Mouse (Mus musculus): ENCODE measurements around the gene Fyb2.
"Not testable (repeated sequence)": the region's sequence is repeated elsewhere in the genome, so short reads cannot be mapped to it uniquely, and the experiment has no call there.

Fyb2 gene

GRCm38 (mm10) chr4:104941895-104942294, 28.6 kb downstream of the Fyb2 start:
- DNase-seq: no peak

DNA sequence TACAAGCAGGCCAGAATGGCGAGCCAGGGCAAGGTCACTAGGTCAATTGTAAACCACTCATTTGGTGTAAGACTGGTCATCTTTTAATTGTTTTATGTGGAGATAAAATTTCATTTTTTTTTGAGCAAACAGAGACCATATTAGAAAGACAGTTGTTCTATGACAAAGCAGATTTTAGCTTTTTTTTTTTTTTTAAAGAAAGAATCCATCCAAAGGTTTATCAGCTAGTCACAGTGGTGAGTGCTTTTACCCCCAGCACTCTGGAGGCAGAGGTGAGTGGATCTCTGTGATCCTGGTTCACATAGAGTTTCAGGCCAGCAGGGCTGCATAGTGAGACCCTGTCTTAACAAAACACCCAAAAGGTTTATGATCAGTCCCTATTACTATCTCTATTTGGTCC, 31.2 kb downstream of the Fyb2 start:
- no peak for DNase-seq

GRCm38 (mm10) chr4:104948886-104949285, 35.6 kb downstream of the Fyb2 start:
- no peak for DNase-seq

DNA sequence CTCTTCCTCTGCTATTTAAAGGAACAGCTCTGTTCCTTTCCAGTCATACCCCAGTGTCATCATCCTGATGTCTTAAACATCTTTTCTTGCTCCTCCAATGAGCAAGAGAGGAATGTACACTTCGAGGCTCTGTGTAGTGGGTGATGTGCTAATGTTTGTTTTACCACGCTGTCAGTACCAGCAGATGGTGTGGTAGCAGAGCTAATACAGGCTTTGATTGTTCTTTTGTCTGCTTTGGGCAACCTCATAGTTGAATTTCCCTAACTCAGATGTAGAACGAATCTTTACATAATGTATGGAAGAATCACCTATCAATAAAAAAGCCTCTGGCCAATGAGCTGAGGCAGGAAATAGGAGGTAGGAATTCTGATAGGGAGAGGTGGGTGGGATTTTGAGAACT, 36.0 kb downstream of the Fyb2 start:
- DNase-seq: no peak

- DNase-seq: no peak
Observed at GRCm38 (mm10) chr4:104951280-104951878, 38.1 kb downstream of the Fyb2 start.

DNA sequence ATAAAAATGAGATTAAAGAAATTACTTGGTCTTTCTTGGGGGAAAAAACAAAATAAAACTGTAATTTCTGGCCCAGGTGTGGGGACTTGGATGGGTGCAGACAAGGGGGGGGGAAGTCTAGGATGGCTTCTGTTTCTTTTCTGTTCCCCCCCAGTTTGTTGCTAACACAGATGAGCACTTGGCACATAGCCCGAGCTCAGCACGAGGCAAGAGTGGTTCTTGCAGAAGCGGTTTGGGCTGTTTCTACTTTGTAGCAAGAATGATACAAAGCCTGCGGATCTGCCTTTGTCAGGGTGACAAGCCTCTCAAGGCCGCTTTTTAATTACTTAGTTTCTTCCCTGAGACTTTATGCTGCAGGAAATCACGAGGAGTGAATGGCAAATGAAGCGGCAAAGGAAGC, 43.4 kb downstream of the Fyb2 start:
- no peak for DNase-seq

- no peak for DNase-seq
Observed at GRCm38 (mm10) chr4:104961431-104961830, 48.2 kb downstream of the Fyb2 start.

- no peak for DNase-seq
Observed at GRCm38 (mm10) chr4:104972606-104973005, 59.4 kb downstream of the Fyb2 start.

GRCm38 (mm10) chr4:104975162-104975830, 62.0 kb downstream of the Fyb2 start:
- DNase-seq: no peak

DNA sequence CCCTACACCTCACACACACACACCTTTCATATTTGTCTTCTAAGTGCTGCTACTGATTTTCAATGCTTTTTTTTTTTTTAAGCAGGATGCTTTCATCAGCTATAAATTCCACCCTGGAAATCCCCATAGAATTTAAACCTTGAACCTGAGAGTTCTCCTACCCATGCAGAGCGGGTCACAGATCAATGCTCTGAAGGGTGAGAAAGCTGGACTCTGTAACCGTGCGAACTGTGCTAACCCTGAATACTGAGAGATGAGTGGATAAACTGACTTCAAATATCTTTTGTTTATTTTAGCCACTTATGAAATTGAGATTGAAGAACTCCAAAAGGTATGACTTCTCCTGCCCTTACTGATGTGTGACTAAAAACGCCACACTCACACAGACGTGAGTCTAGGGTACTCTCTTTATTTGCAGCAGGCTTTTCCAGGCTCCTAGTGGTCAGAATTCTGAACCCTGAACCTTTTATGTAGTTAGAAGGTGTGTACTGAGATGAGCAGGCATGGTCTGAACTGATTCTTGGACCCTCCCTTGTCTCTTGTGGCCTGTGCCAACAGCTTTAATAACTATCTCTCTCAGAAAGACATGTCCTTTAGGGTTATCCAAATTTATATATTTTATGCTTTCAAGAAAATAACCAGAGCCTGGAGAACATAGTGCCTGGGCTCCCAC, 72.8 kb downstream of the Fyb2 start:
- DNase-seq: no peak

GRCm38 (mm10) chr4:104987631-104988030, 74.4 kb downstream of the Fyb2 start:
- no peak for DNase-seq

DNA sequence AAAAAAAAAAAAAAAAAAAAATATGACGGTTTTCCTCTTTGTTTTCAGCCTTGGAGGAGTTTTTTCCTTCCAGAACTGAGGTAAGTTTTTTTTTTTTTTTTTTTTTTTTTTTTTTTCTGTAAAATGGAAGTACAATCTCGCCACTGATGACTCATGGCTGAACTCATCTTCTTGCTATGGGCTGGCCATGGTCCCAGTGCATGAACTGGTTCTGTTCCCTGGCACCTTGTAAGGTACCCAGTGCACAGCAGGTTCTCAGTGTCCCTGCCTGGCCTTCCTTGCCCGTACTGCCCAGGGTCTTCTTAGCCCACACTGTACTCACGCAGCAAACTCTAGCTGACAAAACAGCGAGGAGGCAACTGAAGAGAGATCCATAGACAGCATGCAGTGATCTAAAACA, 74.8 kb downstream of the Fyb2 start:
- DNase-seq: no peak

DNA sequence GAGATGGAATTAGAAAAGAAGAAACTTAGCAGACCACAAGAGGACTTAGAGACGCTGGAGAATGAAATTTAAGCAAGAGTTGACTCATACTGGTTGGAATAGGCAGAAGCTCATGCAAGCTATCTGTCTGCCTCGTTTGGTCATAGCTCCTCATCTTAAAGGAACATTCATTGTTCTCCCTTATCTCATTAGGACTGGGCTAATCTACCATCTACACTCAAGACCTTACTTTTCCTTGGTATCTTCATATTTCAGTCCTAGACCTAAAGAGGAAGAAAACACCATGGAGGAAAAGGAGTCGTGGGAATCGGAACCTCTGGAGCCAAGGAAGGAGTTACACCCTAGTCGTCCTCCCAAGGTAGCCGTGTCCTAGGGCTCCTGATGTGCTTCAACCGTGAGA, 75.5 kb downstream of the Fyb2 start:
- DNase-seq: no peak

- DNase-seq: no peak
Observed at GRCm38 (mm10) chr4:104990016-104990415, 76.8 kb downstream of the Fyb2 start.

DNA sequence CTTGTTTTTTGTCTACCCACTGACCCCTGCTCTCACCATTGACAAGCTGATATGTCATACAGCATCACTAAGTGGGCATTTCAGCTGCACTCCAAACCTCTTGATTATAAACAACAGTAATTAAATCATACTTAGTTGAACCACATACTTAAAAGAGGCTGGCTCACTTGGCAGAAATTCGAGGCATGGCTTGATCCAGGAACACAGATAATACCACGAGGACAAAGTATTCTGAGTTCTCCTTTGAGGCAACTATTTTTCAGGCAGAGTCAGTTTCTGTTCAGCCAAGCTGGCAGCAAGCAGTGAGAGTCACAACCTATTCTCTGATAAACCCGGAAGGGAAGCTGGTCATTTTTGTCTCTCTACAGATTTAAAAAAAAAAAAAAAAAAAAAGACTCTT, 77.4 kb downstream of the Fyb2 start:
- no peak for DNase-seq

DNA sequence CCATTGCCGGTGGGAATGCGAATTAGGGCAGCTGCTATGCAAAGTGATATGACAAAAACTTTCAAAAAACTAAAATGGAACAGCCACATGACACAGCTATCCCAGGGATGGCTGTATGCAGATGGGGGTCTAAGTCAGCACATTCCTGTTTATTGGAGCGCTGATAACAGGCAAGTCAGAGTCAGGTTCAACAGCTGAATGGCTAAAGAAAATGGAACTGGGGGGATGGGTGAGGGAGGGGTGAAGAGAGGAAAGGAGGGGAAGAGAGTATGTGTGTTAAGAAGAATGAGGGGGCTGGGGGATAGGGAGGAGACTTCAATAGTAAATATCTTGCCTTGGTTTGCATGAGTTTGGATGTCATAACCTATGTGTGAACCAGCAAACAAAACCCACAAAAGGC, 79.0 kb downstream of the Fyb2 start:
- no peak for DNase-seq

DNA sequence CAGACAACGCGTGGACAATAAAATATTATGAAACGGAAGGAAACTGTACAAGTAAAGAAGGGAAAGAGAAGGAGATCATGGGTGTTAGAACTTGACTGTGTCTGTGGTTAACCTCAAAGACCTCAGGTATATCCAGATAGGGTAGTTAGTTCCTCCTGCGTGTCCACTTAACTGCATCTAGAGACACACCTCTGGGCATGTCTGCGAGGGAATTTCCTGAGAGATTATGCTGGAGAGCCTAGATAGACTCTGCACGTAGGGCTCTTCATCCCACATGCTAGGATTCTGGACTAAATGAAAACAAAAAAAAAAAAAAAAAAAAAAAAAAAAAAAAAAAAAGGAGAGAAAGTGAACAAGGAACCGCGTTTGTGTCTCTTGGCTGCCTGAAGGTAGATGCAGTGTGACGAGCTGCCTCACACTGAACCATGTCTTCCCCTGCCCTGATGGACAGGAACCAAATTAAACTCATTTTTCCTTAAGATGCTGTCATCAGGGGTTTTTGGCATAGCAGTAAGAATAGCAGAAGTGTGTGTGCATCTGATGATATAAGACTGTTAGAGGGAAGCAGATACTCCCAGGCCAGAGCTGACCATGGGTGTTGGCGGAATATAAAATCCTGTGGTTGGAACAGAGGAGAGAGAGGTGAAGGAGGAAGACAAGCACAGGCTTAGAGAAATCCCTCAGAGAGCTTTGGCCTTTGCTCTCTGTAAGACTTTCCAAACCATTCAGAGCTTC, 80.1 kb downstream of the Fyb2 start:
- DNase-seq: no peak

- no peak for DNase-seq
Observed at GRCm38 (mm10) chr4:104999702-105000101, 86.4 kb downstream of the Fyb2 start.

- DNase-seq: no peak
Observed at GRCm38 (mm10) chr4:105001736-105002135, 88.5 kb downstream of the Fyb2 start.

DNA sequence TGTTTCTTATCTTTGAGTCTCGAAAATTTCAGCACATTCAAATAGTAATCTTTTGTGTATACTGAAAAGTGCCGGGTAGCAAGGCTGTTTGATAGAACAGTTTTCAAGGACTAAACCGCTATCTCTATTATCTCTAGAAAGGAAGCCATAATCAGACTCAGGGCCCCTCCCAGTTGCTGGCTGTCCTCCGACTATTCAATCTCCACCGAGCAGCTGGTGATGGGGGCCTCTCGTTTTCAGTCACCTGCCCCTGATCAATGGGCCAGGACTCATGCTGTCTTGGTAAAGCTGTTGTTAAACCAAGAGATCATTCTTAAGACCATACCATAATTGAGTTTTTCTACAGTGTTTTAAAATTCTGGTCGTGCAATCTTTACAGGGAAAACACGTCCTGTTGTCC, 90.9 kb downstream of the Fyb2 start:
- no peak for DNase-seq

GRCm38 (mm10) chr4:105004649-105005048, 91.4 kb downstream of the Fyb2 start:
- DNase-seq: not testable (repeated sequence)

DNA sequence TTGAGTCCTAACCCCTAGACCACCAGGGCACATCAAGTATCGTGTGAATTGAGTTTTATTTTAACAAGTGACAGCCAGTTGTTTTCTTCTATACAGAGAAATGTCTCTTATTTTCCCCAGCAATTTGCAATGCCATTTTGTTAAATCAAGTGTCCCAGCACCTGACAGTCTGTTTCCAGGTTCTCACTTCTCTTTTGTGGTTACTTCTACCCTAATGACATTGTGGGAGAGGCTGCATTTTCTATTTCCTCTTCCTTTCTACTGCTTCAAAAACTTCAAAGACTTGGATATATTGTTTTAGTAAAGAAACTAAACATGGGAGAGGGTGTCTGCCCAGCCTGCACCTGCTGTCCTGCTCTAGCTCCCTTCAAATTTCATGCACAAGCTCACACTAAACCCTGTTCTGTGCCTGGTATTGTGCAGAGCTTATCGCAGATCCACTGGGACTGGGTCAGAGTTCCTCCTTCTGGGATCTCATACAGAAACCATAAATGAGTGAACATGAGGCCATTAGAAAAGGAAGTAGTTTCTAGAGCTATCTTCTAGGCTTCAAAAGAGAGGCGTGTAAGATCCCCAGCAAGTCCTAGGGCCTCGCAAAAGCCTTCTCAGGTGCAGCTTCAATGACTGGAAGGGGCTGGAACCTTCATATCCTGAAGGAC, 94.2 kb downstream of the Fyb2 start:
- DNase-seq: no peak

DNA sequence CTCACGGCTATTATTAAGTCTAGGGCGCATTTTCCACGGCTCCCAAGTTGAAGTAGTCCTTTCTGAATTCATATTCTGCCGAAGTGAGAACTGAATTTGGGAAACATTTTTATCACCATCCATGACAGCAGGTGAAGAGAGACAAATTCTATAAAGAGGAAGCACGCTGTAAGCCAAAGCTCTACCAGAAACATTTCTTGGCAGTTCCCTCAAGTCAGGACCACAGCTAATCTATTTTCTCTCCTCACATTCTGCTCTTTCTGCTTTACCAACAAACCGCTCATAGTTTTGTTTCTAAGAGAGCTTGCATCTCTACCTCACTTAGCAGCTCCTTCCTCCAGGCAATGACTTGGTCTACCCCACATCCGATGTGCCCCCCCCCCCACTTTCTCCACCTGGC, 100.5 kb downstream of the Fyb2 start:
- DNase-seq: no peak

Data from thymus, postnatal 25 days (tissue).